Mouse (Mus musculus) cerebellum, adult 2 months (tissue): ENCODE results near the gene Gata2. TPM values are rescaled to one million over a fixed set of nuclear protein-coding genes. Genes with fewer than 3 reads are reported as not detected.

Experiments
- DNase-seq, 2 experiments: peaks; one replicate each; pipeline ENCODE4 v3.0.0; 2021
- H3K27ac ChIP-seq: fragments of 200-500 bp; 2 replicates; pipeline ENCODE4 v1.5.1; 2012; ENCODE audit warnings: low read length, control low read depth, inconsistent platforms; ENCODE audit not compliant: insufficient read depth
- H3K27me3 ChIP-seq: fragments of 200-500 bp; 2 replicates; pipeline ENCODE4 v1.6.1; 2012; ENCODE audit warnings: inconsistent platforms, mild to moderate bottlenecking, low read length, moderate library complexity; ENCODE audit not compliant: control insufficient read depth, insufficient read depth
- H3K4me1 ChIP-seq: fragments of 200-500 bp; 2 replicates; pipeline ENCODE4 v1.6.1; 2011; ENCODE audit warnings: low read length; ENCODE audit not compliant: control insufficient read depth, insufficient read depth
- H3K4me3 ChIP-seq: fragments of 200-500 bp; replicated peaks from 2 replicates; pipeline ENCODE3; 2011; ENCODE audit warnings: mild to moderate bottlenecking, low read depth, low read length, control low read depth; ENCODE audit not compliant: insufficient read depth
- CTCF ChIP-seq: fragments of 200-500 bp; IDR thresholded peaks from 2 replicates; pipeline ENCODE4 v1.5.1; 2011; ENCODE audit warnings: low read depth, mild to moderate bottlenecking, control low read depth, low read length, moderate library complexity, borderline replicate concordance; ENCODE audit not compliant: insufficient read depth
- POLR2A ChIP-seq: fragments of 200-500 bp; IDR thresholded peaks from 2 replicates; pipeline ENCODE4 v1.6.1; 2011; ENCODE audit warnings: low read length, control low read depth, borderline replicate concordance; ENCODE audit not compliant: insufficient read depth
- whole genome bisulfite sequencing: fragments of 180-500 bp; shearing (Covaris S2); methylation state at CpG from one replicate; pipeline ENCODE4 v1.1.7; 2018; 5-methylcytosine and 5-hydroxymethylcytosine counted together
- polyA plus RNA-seq: library from polyadenylated mRNA; depleted of rRNA; stranded (reverse); fragments of >200 nt; gene quantifications from 2 replicates; pipeline ENCODE4 v1.2.3, GENCODE M21; 2012

Gene Gata2
- polyA plus RNA-seq, 1 experiment: 6.6 TPM

- TF ChIP-seq CTCF (no peak), POLR2A (no peak)
- Histone ChIP-seq H3K27ac (no peak overlapping the region), H3K4me1 (no peaks in the 10 kb centered on the region), H3K4me3 (no peak overlapping the region), H3K27me3 (no peaks in the 10 kb centered on the region)
- WGBS: 38% methylated on average over 5 of the region's 5 CpGs
- DNase-seq: no peak
These were observed 32.9 kb downstream of the Gata2 start for GRCm38 (mm10) chr6:88226570-88226994.

GRCm38 (mm10) chr6:88227537-88227936 lies 33.8 kb downstream of the Gata2 start:
- 73% methylated on average over 7 of the region's 7 CpGs for WGBS
- Histone ChIP-seq H3K27me3 (no peaks in the 10 kb centered on the region), H3K4me1 (no peaks in the 10 kb centered on the region), H3K4me3 (no peak overlapping the region), H3K27ac (no peak overlapping the region)
- DNase-seq: no peak
- TF ChIP-seq POLR2A: no peak
- TF ChIP-seq CTCF: no peak

GRCm38 (mm10) chr6:88229221-88229620 lies 35.5 kb downstream of the Gata2 start:
- WGBS: 77% methylated on average over 12 of the region's 12 CpGs
- no peaks in the 10 kb centered on the region for H3K4me1 ChIP-seq
- no peak for TF ChIP-seq CTCF
- TF ChIP-seq POLR2A: no peak
- no peaks in the 10 kb centered on the region for H3K27me3 ChIP-seq
- H3K4me3 ChIP-seq: no peak overlapping the region
- no peak overlapping the region for H3K27ac ChIP-seq
- DNase-seq: no peak

- H3K27ac ChIP-seq: no peak overlapping the region
- no peak for DNase-seq
- TF ChIP-seq CTCF (no peak), POLR2A (no peak)
These were observed 38.1 kb downstream of the Gata2 start for GRCm38 (mm10) chr6:88231821-88232220.

GRCm38 (mm10) chr6:88232221-88232620 lies 38.5 kb downstream of the Gata2 start:
- no peaks in the 10 kb centered on the region for H3K4me1 ChIP-seq
- no peak for DNase-seq
- TF ChIP-seq CTCF: no peak
- TF ChIP-seq POLR2A: no peak
- no peak overlapping the region for H3K27ac ChIP-seq
- no peak overlapping the region for H3K4me3 ChIP-seq
- WGBS: 59% methylated on average over 6 of the region's 6 CpGs
- H3K27me3 ChIP-seq: no peaks in the 10 kb centered on the region

More at GRCm38 (mm10) chr6:88231821-88232220, 38.1 kb downstream of the Gata2 start:
- H3K4me1 ChIP-seq: no peaks in the 10 kb centered on the region
- H3K27me3 ChIP-seq: no peaks in the 10 kb centered on the region
- H3K4me3 ChIP-seq: no peak overlapping the region
- 80% methylated on average over 7 of the region's 7 CpGs for WGBS

GRCm38 (mm10) chr6:88233996-88234395 lies 40.3 kb downstream of the Gata2 start:
- 82% methylated on average over 8 of the region's 8 CpGs for WGBS
- Histone ChIP-seq H3K27me3 (no peaks in the 10 kb centered on the region), H3K4me3 (no peak overlapping the region), H3K4me1 (no peaks in the 10 kb centered on the region), H3K27ac (no peak overlapping the region)
- TF ChIP-seq POLR2A (no peak), CTCF (no peak)
- DNase-seq: no peak

GRCm38 (mm10) chr6:88235461-88235860 lies 41.8 kb downstream of the Gata2 start:
- 31% methylated on average over 8 of the region's 8 CpGs for WGBS
- no peak overlapping the region for H3K27ac ChIP-seq
- no peak overlapping the region for H3K4me3 ChIP-seq
- no peak for TF ChIP-seq CTCF
- no peak for TF ChIP-seq POLR2A
- DNase-seq: no peak
- no peaks in the 10 kb centered on the region for H3K4me1 ChIP-seq
- H3K27me3 ChIP-seq: no peaks in the 10 kb centered on the region

- H3K27ac ChIP-seq: no peak overlapping the region
- no peaks in the 10 kb centered on the region for H3K4me1 ChIP-seq
- DNase-seq: no peak
- no peak overlapping the region for H3K4me3 ChIP-seq
- TF ChIP-seq POLR2A (no peak), CTCF (no peak)
- 7% methylated on average over 17 of the region's 17 CpGs for WGBS
- no peaks in the 10 kb centered on the region for H3K27me3 ChIP-seq
These were observed 42.3 kb downstream of the Gata2 start for GRCm38 (mm10) chr6:88235983-88236382.

GRCm38 (mm10) chr6:88236513-88236912 lies 42.8 kb downstream of the Gata2 start:
- no peak overlapping the region for H3K27ac ChIP-seq
- TF ChIP-seq POLR2A (no peak), CTCF (no peak)
- H3K4me1 ChIP-seq: no peaks in the 10 kb centered on the region
- 20% methylated on average over 7 of the region's 7 CpGs for WGBS
- no peaks in the 10 kb centered on the region for H3K27me3 ChIP-seq
- no peak for DNase-seq
- no peak overlapping the region for H3K4me3 ChIP-seq
